Mouse (Mus musculus): Measurements from ENCODE around the gene Vmn2r84.

- TF ChIP-seq CTCF (IDR thresholded peaks at IDR 0.05; ENCODE audit: insufficient read depth, low read depth, low read length) (no peak), POLR2A (IDR thresholded peaks at IDR 0.05; ENCODE audit: insufficient read depth, low read depth, low read length) (no peak)
Observed at GRCm38 (mm10) chr10:130364766-130365165, 29.4 kb downstream of the Vmn2r84 start.
